Mouse (Mus musculus) C2C12 (cell line): Measurements from ENCODE around the gene Bok.

Source experiments
- CTCF ChIP-seq: IDR thresholded peaks from one replicate; pipeline ENCODE4 v1.5.1; 2011; ENCODE audit not compliant: control insufficient read depth, insufficient read depth, insufficient read length
- MAX ChIP-seq: IDR thresholded peaks from one replicate; pipeline ENCODE4 v1.6.1; 2011; ENCODE audit warnings: mild to moderate bottlenecking, control low read depth
- MYOG ChIP-seq: IDR thresholded peaks from one replicate; pipeline ENCODE4 v1.6.1; 2011; ENCODE audit not compliant: control insufficient read depth, insufficient read length; ENCODE audit errors: extremely low read depth

- peak; percentile 76 for TF ChIP-seq CTCF
- TF ChIP-seq MYOG = no peak
- peak; percentile 92 for TF ChIP-seq MAX
These were observed 16.5 kb upstream of the Bok start for GRCm38 (mm10) chr1:93668791-93669548.
